Mouse (Mus musculus) midbrain, embryonic 11.5 days (tissue): ENCODE data around the gene Tmem176a. TPM values are rescaled to one million over a fixed set of nuclear protein-coding genes. Genes with fewer than 3 reads are reported as not detected.

ENCODE experiments used
- ATAC-seq: fragments of 200-750 bp; cut with Nextera tagmentation; 2 replicates; pipeline ENCODE4 v1.8.0; 2017; ENCODE audit warnings: moderate TSS enrichment, moderate library complexity; ENCODE audit not compliant: low FRiP score
- DNase-seq: peaks from one replicate; pipeline ENCODE4 v3.0.0; 2015; ENCODE audit warnings: low spot score; ENCODE audit errors: missing footprints
- H3K27ac ChIP-seq: fragments of 300-500 bp; sonication (generic); 2 replicates; pipeline ENCODE4 v1.5.1; 2014; ENCODE audit warnings: low read depth, low read length
- H3K27me3 ChIP-seq: fragments of 300-500 bp; sonication (generic); 2 replicates; pipeline ENCODE4 v1.6.1; 2014; ENCODE audit warnings: mild to moderate bottlenecking, low read length, moderate library complexity, mixed read lengths; ENCODE audit not compliant: control insufficient read depth, insufficient read depth
- H3K36me3 ChIP-seq: fragments of 300-500 bp; sonication (generic); 2 replicates; pipeline ENCODE4 v1.6.1; 2014; ENCODE audit warnings: mild to moderate bottlenecking, low read length, moderate library complexity, mixed read lengths; ENCODE audit not compliant: control insufficient read depth, insufficient read depth
- H3K4me1 ChIP-seq: fragments of 300-500 bp; sonication (generic); 2 replicates; pipeline ENCODE4 v1.6.1; 2014; ENCODE audit warnings: low read length; ENCODE audit not compliant: control insufficient read depth, insufficient read depth
- H3K4me2 ChIP-seq: fragments of 300-500 bp; sonication (generic); 2 replicates; pipeline ENCODE4 v1.6.1; 2014; ENCODE audit warnings: mild to moderate bottlenecking, moderate library complexity
- H3K4me3 ChIP-seq: fragments of 300-500 bp; sonication (generic); 2 replicates; pipeline ENCODE4 v1.5.1; 2014; ENCODE audit warnings: low read depth, low read length
- H3K9ac ChIP-seq: fragments of 300-500 bp; sonication (generic); 2 replicates; pipeline ENCODE4 v1.6.1; 2014; ENCODE audit warnings: low read length
- H3K9me3 ChIP-seq: fragments of 300-500 bp; sonication (generic); 2 replicates; pipeline ENCODE4 v1.6.1; 2016; ENCODE audit warnings: low read length; ENCODE audit not compliant: control insufficient read depth
- WGBS: fragments of 180-500 bp; shearing (Covaris S2); extraction: QIAGEN DNeasy Blood & Tissue Kit; methylation state at CpG from one replicate; pipeline ENCODE4 v1.1.7; 2014; 5-methylcytosine and 5-hydroxymethylcytosine counted together
- polyA plus RNA-seq: library from polyadenylated mRNA; unstranded; fragments of >200 nt; fragmentation: Nextera tagmentation; extraction: Ambion mirVana; gene quantifications from 2 replicates; pipeline ENCODE4 v1.2.1, GENCODE M21; 2014

The Tmem176a gene
- 18.9 and 19.6 TPM in 2 replicates for polyA plus RNA-seq

- Histone ChIP-seq H3K27me3 (no peaks in the 10 kb centered on the region), H3K4me1 (peaks cover 8% of the 10 kb centered on the region), H3K9me3 (no peaks in the 10 kb centered on the region), H3K27ac (no peak within 1 kb of the TSS), H3K36me3 (no peaks in the 10 kb centered on the region), H3K4me2 (peak within 1 kb of the TSS; percentile 36), H3K9ac (peak within 1 kb of the TSS; percentile 54), H3K4me3 (peak within 1 kb of the TSS; percentile 24)
- DNase-seq, result peak; percentile 92
- 48% methylated on average over 7 of the region's 7 CpGs for WGBS
- peak; percentile 29; the same call in 1 of the 2 replicates for ATAC-seq
These were observed at the start of gene Tmem176a for GRCm38 (mm10) chr6:48840371-48840969. TSS of gene Tmem176a (plus strand) at chr6:48840919.

GRCm38 (mm10) chr6:48801897-48802296 lies 38.8 kb upstream of the Tmem176a start:
- no peak overlapping the region for H3K27ac ChIP-seq
- DNase-seq (no peak), ATAC-seq (no peak)
- no peaks in the 10 kb centered on the region for H3K4me1 ChIP-seq
- no peak overlapping the region for H3K4me2 ChIP-seq
- no peaks in the 10 kb centered on the region for H3K27me3 ChIP-seq
- 93% methylated on average over 1 of the region's 1 CpGs for WGBS
- no peak overlapping the region for H3K9ac ChIP-seq
- H3K9me3 ChIP-seq, result no peaks in the 10 kb centered on the region
- H3K36me3 ChIP-seq, result no peaks in the 10 kb centered on the region
- H3K4me3 ChIP-seq, result no peak overlapping the region

- no peaks in the 10 kb centered on the region for H3K4me1 ChIP-seq
- no peaks in the 10 kb centered on the region for H3K27me3 ChIP-seq
- no peak for ATAC-seq
- no peak overlapping the region for H3K4me2 ChIP-seq
- no peak overlapping the region for H3K9ac ChIP-seq
- DNase-seq, result no peak
- no peak overlapping the region for H3K27ac ChIP-seq
- H3K9me3 ChIP-seq, result no peaks in the 10 kb centered on the region
- H3K4me3 ChIP-seq, result no peak overlapping the region
- no peaks in the 10 kb centered on the region for H3K36me3 ChIP-seq
These were observed 37.2 kb upstream of the Tmem176a start for GRCm38 (mm10) chr6:48803406-48804051.

GRCm38 (mm10) chr6:48804346-48804745 lies 36.4 kb upstream of the Tmem176a start:
- Histone ChIP-seq H3K36me3 (no peaks in the 10 kb centered on the region), H3K27ac (no peak overlapping the region), H3K9ac (no peak overlapping the region), H3K27me3 (no peaks in the 10 kb centered on the region), H3K4me1 (no peaks in the 10 kb centered on the region), H3K9me3 (no peaks in the 10 kb centered on the region), H3K4me3 (no peak overlapping the region), H3K4me2 (no peak overlapping the region)
- ATAC-seq (no peak), DNase-seq (no peak)
- WGBS, result 89% methylated on average over 5 of the region's 5 CpGs

- Histone ChIP-seq H3K27me3 (no peaks in the 10 kb centered on the region), H3K9ac (no peak overlapping the region), H3K9me3 (no peaks in the 10 kb centered on the region), H3K27ac (no peak overlapping the region), H3K4me2 (no peak overlapping the region), H3K4me3 (no peak overlapping the region), H3K4me1 (no peaks in the 10 kb centered on the region), H3K36me3 (no peaks in the 10 kb centered on the region)
- ATAC-seq, result no peak
- no peak for DNase-seq
- WGBS, result 84% methylated on average over 3 of the region's 3 CpGs
These were observed 34.0 kb upstream of the Tmem176a start for GRCm38 (mm10) chr6:48806746-48807145.

GRCm38 (mm10) chr6:48809494-48810219 lies 31.1 kb upstream of the Tmem176a start:
- H3K9me3 ChIP-seq, result no peaks in the 10 kb centered on the region
- H3K4me3 ChIP-seq, result no peak overlapping the region
- DNase-seq (no peak), ATAC-seq (no peak)
- no peaks in the 10 kb centered on the region for H3K36me3 ChIP-seq
- H3K27me3 ChIP-seq, result no peaks in the 10 kb centered on the region
- no peak overlapping the region for H3K9ac ChIP-seq
- no peak overlapping the region for H3K27ac ChIP-seq
- H3K4me1 ChIP-seq, result no peaks in the 10 kb centered on the region
- 82% methylated on average over 3 of the region's 3 CpGs for WGBS
- no peak overlapping the region for H3K4me2 ChIP-seq

- DNase-seq (no peak), ATAC-seq (no peak)
- Histone ChIP-seq H3K4me1 (no peaks in the 10 kb centered on the region), H3K36me3 (no peaks in the 10 kb centered on the region), H3K9me3 (no peaks in the 10 kb centered on the region), H3K27me3 (no peaks in the 10 kb centered on the region), H3K9ac (no peak overlapping the region), H3K4me3 (no peak overlapping the region), H3K27ac (no peak overlapping the region), H3K4me2 (no peak overlapping the region)
These were observed 25.7 kb upstream of the Tmem176a start for GRCm38 (mm10) chr6:48815013-48815412.

- no peaks in the 10 kb centered on the region for H3K4me1 ChIP-seq
- ATAC-seq (no peak), DNase-seq (peak; percentile 90)
- no peaks in the 10 kb centered on the region for H3K36me3 ChIP-seq
- H3K9ac ChIP-seq, result no peak overlapping the region
- no peaks in the 10 kb centered on the region for H3K27me3 ChIP-seq
- no peak overlapping the region for H3K27ac ChIP-seq
- no peak overlapping the region for H3K4me3 ChIP-seq
- no peaks in the 10 kb centered on the region for H3K9me3 ChIP-seq
- WGBS, result 7% methylated on average over 6 of the region's 6 CpGs
- no peak overlapping the region for H3K4me2 ChIP-seq
These were observed 22.9 kb upstream of the Tmem176a start for GRCm38 (mm10) chr6:48817815-48818214.
